Mouse (Mus musculus) bone marrow, adult 2 months (tissue): Measurements from ENCODE around the gene Gm973.

Experiments used
- CTCF ChIP-seq: fragments of 200-500 bp; IDR thresholded peaks from 2 replicates; pipeline ENCODE4 v1.5.1; 2011; ENCODE audit warnings: low read length, control low read depth; ENCODE audit not compliant: control insufficient read depth, insufficient read depth
- POLR2A ChIP-seq: fragments of 200-500 bp; IDR thresholded peaks from 2 replicates; pipeline ENCODE4 v1.6.1; 2011; ENCODE audit warnings: low read depth, mild to moderate bottlenecking, control low read depth, low read length, borderline replicate concordance; ENCODE audit not compliant: control insufficient read depth

GRCm38 (mm10) chr1:59488991-59489390 lies 27.1 kb upstream of the Gm973 start:
- no peak for TF ChIP-seq POLR2A
- no peak for TF ChIP-seq CTCF
